Mouse (Mus musculus): ENCODE data around the gene Opcml. TPM values are rescaled to one million over a fixed set of nuclear protein-coding genes. Genes with fewer than 3 reads are reported as not detected.

The Opcml gene
- total RNA-seq, 1 experiment from 2014 or later = 0.12 TPM

DNA sequence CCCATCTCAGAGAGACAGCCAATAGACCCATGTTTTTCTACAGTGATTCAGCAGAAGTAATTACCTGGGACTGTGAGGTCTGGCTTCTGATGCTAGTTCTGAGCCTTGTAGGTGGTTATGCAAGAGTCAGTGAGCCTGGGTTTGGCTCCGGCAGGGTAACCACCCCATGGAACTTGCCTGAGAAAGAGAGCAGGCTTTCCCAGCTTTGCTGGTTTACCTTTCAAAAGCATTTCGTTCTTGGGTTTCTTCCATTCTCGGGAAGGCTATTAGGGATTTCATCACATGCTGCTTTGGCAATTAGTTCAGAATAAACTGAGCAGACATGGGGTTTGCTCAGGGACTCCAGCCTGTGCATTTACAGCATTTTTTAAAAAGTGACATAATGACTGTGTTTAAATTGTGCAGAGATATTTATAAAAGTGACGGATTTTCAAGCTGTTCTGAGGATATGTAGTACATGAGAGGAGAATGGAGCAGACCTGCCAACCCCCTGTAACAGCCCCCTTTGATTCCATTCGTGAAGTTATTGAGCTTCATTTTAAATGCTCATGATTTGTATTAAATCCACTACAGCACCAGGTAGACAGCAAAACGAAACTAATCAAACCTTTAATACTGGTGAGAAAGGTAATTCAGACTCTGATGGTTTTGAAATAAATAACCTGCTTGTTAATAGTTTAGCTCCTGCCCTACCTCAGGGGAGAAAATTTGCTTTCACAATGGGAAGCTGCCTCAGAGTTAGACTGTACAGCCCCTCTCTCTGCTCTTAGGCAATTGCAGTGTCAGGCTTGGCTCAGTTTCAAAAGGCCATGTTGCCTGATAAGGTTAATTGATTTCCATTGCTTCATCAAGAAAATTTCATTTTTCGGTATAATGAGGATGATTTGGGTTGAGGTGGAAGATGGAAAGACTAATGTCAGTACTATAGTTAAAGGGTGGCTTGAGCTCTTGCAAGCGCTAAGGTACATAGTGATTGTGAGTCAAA lies 196.3 kb downstream of the Opcml start:
- ATAC-seq (ENCODE audit: extremely low read depth, insufficient number of reproducible peaks, low FRiP score, poor library complexity, severe bottlenecking) = no peak

DNA sequence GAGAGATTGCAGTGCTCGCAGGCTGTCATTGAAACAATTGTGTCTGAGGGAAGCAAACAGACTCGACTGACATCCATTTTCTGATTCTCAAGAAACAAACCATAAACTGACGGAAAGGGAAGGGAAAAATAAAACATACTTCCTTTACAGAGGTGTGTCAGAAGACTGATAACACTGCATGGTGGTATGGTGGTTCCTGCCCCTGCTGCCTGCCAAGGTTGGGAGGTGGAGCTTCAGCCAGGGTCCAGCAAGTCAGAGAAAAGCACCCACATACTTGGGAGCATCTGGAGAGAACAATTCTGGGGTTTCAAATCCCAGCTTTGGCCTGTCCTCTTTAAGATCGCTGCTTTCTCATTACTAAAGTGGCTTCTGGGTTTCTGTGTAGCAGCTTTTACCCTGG lies 201.0 kb downstream of the Opcml start:
- no peak for ATAC-seq (ENCODE audit: extremely low read depth, insufficient number of reproducible peaks, low FRiP score, poor library complexity, severe bottlenecking)

GRCm38 (mm10) chr9:27996536-27996935 lies 206.0 kb downstream of the Opcml start:
- ATAC-seq (ENCODE audit: extremely low read depth, insufficient number of reproducible peaks, low FRiP score, poor library complexity, severe bottlenecking) = no peak

DNA sequence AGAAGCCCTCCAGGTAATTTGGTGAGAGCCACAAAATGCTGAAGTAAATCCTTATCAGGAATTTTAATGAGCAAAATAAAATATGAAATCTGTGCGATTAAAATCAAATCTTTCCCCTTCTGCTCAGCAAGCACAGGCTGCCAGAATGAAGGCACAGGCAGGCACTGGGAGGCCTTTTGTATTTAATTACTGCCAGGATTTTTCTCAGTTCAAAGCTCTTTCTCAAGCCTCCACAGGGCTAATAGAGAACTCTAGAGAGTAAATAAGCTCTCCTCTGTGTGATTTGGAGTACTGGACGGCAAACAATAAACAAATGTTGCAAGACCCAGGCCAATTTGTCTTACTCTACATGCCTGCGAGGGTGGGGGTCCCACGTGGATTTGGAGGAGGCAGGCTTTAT lies 208.2 kb downstream of the Opcml start:
- ATAC-seq (ENCODE audit: extremely low read depth, insufficient number of reproducible peaks, low FRiP score, poor library complexity, severe bottlenecking) = no peak

GRCm38 (mm10) chr9:28003131-28003530 lies 212.6 kb downstream of the Opcml start:
- no peak for ATAC-seq (ENCODE audit: extremely low read depth, insufficient number of reproducible peaks, low FRiP score, poor library complexity, severe bottlenecking)

- ATAC-seq (ENCODE audit: extremely low read depth, insufficient number of reproducible peaks, low FRiP score, poor library complexity, severe bottlenecking) = no peak
Measured at GRCm38 (mm10) chr9:28011483-28011882, 220.9 kb downstream of the Opcml start.

DNA sequence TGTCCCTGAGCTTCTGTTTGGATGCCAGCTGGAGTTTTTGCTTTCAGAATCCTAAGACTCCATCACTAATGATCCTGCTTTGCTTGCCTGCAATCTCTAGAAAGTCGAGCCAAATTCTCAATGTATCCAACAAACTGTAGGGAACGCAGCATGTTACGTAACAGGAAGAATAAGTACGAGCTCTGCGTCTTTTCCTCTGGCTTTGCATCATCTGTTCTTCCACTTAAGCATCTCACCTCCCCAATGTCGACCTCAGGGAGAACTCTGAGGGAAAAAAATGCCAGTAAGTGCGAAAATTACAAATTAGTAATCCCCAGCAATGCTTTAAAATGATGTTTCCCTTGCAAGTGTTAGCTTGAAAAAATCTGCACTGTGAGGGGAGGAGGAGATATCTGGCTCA lies 222.1 kb downstream of the Opcml start:
- ATAC-seq (ENCODE audit: extremely low read depth, insufficient number of reproducible peaks, low FRiP score, poor library complexity, severe bottlenecking) = no peak

DNA sequence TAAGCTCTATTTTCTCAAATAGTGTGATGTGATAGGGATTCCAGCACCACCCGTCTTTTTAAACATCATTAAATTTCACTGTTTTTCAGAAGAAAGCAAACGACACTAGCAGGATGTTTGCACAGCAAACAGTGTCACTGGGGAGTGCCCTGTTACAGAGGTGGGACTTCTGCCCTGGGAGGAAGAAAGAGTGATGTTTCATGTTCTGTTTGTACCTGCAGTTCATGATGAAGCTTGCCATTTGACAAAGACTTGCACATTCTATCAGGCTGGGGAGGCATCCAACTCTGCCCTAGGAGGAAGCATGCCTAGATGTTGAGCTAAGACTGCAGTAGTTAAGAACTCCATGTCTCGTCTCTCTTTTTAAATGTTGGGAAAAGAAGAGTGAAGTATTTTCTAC lies 222.6 kb downstream of the Opcml start:
- ATAC-seq (ENCODE audit: extremely low read depth, insufficient number of reproducible peaks, low FRiP score, poor library complexity, severe bottlenecking) = no peak

DNA sequence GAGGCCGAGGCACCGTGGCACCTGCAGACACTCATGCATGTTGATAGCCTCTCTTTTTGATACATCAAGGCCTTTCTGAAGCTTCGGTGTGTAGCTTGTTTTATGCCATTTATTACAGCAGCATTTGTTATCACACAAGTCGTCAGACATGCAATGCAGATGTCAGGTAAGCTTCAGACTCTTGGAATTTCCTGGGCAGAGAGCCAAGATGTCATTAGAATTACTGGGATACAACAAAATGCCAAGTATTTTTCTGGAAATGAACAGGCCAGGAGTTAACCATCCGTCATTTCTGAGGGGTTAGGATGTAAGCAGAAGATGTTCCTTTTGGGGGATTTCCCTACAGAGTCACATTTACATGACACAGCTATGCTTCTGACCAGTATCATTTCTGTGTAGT lies 237.6 kb downstream of the Opcml start:
- no peak for ATAC-seq (ENCODE audit: extremely low read depth, insufficient number of reproducible peaks, low FRiP score, poor library complexity, severe bottlenecking)

DNA sequence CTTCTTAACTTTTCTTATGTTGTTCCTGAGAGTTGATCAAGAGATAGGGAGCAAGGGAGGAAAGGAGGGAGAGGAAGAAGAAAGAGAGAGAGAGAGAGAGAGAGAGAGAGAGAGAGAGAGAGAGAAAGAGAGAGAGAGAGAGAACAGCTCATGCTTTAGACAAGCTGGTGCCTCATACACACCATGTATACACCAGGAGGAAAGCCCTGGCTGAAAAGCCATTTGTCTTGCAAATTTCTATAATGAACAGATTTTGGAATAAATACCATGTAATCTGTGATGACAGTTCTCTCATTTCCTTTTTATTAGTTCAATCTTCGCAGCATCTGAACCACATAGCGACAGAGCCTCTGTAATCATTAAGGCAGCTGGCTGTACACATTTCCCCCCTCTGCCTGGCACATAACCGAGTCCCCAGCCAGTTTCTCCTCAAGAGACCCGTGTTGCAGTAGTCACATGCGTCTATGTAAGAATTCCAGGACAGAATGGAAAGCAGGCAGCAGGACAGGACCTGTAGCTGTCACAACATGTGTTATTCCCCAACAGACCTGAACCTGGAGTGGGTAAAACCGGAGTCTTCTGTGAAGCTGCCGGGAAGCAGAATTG lies 238.3 kb downstream of the Opcml start:
- ATAC-seq (ENCODE audit: extremely low read depth, insufficient number of reproducible peaks, low FRiP score, poor library complexity, severe bottlenecking) = no peak

DNA sequence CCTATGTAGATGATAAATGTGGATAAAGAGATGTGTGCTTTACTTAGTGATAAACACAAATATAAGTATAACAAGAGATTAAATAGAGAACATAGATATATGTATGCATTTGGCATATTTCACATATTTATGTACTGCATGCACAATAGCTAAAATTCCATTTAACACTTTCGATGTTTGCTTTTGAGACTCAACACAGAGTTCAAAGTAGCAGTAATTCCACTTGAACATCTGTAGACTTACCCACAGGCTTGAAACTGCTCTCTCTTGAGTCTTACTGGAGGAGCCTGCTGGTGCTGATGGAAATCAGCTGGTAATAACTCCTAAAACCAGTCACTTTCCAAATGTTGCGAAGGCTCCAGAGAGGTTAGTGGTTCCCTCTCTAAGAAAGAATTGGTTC lies 258.6 kb downstream of the Opcml start:
- ATAC-seq (ENCODE audit: extremely low read depth, insufficient number of reproducible peaks, low FRiP score, poor library complexity, severe bottlenecking) = no peak

DNA sequence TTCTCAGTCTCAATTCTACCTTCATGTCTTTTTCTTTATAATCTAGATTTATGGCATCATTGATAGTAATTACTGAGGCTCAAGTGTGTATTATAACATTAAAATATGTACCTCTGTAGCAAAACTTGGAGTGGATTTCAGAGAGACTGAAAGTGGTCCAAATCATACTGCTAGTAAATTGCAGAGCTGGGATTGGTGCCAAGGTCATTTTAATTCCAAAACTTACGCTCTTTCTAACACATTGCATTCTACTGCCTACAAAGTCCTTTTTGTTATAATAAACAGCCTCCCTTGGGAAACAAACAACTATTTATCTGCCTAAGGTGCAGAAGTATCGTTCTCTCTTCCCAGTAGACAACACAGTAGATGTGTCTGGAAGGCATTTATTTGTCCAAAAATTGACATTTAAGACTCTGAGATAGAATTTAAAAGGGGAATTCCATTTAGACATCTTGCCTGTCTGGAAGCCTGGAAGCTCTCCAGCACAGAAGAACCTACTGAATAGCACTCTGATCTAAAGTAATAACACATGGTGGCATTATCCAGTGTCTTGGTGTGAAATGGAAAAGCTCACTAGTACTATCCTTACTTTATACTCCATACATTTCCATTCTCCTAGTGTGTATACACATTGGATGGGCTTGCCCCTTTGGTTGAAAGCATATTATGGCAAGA lies 266.7 kb downstream of the Opcml start:
- no peak for ATAC-seq (ENCODE audit: extremely low read depth, insufficient number of reproducible peaks, low FRiP score, poor library complexity, severe bottlenecking)

DNA sequence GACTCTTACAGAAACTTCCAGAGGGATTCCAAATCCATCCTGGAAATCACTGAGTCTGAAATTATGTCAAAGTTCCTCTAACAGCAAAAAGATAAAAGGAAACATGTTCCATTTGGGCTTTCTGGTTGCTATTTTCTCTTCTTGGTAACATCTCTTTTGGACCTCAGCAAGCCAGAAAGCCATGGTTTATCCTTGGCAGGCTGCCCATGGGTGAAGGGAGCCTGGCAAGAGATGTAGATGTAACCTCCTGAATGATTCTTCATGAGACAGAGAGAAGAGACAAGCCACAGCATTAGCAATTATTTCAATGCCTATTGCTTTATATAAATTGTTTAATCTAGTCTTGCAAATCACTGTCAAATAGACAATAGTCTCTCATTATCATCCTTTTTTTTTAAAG lies 274.6 kb downstream of the Opcml start:
- no peak for ATAC-seq (ENCODE audit: extremely low read depth, insufficient number of reproducible peaks, low FRiP score, poor library complexity, severe bottlenecking)

- ATAC-seq (ENCODE audit: extremely low read depth, insufficient number of reproducible peaks, low FRiP score, poor library complexity, severe bottlenecking) = no peak
Measured at GRCm38 (mm10) chr9:28080694-28081093, 290.1 kb downstream of the Opcml start.

GRCm38 (mm10) chr9:28083754-28084153 lies 293.2 kb downstream of the Opcml start:
- ATAC-seq (ENCODE audit: extremely low read depth, insufficient number of reproducible peaks, low FRiP score, poor library complexity, severe bottlenecking) = no peak

DNA sequence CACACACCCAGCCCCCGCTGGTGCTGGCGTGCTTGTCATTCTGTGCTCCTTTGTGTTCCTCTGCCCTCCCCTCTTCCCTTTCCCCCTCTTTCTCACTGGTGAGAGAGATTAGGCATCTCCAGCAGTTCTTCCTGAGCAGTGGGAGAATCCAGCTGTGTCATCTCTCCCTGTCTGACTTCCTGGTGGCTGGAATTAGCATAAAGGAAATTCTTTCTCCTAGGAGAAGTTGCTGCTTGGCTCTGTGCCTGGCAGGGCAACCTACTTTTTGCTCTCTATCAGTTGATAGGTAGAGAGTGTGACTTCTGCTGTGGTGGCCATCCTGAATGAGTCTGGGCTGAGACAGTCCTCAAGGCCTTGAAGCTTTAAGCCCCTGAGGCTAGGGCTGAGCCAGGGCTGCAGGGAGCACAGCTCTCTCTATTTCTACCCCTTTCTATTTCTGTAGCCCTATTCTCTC lies 293.7 kb downstream of the Opcml start:
- ATAC-seq (ENCODE audit: extremely low read depth, insufficient number of reproducible peaks, low FRiP score, poor library complexity, severe bottlenecking) = no peak

GRCm38 (mm10) chr9:28091395-28091794 lies 300.8 kb downstream of the Opcml start:
- no peak for ATAC-seq (ENCODE audit: extremely low read depth, insufficient number of reproducible peaks, low FRiP score, poor library complexity, severe bottlenecking)

DNA sequence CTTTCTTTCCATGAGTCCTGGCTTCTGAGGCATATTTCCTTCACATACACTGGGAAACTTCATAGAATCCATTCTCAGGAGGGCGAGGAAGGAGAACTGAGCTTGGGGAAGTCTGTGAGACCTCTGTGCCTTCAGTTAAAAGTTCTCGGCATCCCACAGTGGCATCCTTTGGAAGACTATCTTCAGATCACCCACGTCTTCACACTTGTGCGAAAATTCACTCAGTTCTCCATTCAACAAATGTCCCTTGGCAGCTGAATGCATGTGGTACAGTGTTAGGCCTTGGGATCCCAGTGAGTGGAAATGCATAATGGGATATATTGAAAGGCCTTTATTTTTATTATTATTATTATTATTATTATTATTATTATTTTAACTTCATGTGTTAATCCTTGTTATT lies 304.1 kb downstream of the Opcml start:
- no peak for ATAC-seq (ENCODE audit: extremely low read depth, insufficient number of reproducible peaks, low FRiP score, poor library complexity, severe bottlenecking)

GRCm38 (mm10) chr9:28096204-28096603 lies 305.6 kb downstream of the Opcml start:
- no peak for ATAC-seq (ENCODE audit: extremely low read depth, insufficient number of reproducible peaks, low FRiP score, poor library complexity, severe bottlenecking)

DNA sequence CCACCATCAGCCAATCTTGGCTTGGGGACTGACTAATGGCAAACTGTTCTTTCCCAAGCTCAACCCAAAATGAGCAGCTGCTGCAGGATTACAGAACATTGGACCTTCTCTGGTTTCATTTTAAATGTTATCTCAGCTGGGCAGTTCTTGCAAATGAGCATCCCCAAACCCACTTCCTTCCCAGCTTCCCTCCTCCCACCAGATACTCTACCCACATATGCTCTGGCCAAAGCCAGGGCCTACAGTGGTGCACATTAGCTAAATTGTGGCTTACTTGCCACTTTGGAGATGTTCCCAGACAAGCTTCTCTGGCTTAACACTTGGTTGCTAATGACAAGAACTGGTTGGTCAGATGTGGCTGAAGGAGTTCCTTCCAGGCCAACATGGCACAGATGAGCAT lies 311.4 kb downstream of the Opcml start:
- no peak for ATAC-seq (ENCODE audit: extremely low read depth, insufficient number of reproducible peaks, low FRiP score, poor library complexity, severe bottlenecking)
